Mouse (Mus musculus): ENCODE results near the gene Hoxa6. TPM values are rescaled to one million over a fixed set of nuclear protein-coding genes. Genes with fewer than 3 reads are reported as not detected.
A peak's percentile ranks its signal among the peaks of the same experiment; 100 is the strongest.

Gene Hoxa6
- polyA plus RNA-seq, 1 experiment from 2014 or later, result 2.8 TPM

DNA sequence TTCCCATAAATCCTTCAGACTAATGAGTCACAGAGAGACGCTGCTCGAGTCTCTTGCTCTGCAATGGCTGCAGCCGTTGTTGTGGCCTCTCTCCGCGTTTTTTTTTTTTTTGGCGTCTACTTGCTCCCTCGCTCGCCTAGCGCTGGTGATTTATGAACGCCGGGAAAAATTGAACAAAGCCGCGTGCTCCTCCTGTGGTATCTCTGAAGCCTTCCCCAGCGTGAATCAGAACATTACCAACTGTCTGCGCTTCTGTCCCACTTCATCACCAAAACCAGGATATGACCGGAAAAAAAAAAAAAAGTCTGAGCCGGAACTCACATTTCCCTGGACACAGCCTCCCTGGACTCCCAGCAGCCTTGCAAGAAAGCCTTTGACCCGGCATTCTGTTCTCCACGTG is 23.3 kb downstream of the Hoxa6 start:
- H3K4me2 ChIP-seq (ENCODE audit: low read length), result peak overlapping the region; percentile 33
- 7% methylated on average over 19 of the region's 19 CpGs for WGBS
- no peak overlapping the region; the same call in 1 of the 2 replicates for H3K27ac ChIP-seq
- H3K9me3 ChIP-seq (replicated peaks; ENCODE audit: low read length), result no peaks in the 10 kb centered on the region
- TF ChIP-seq CTCF (IDR thresholded peaks at IDR 0.05; ENCODE audit: low read depth), result no peak
- H3K4me1 ChIP-seq (replicated peaks; ENCODE audit: insufficient read depth, low read length), result peaks cover 85% of the 10 kb centered on the region
- ATAC-seq (replicated peaks; ENCODE audit: low FRiP score, low read depth) (no peak), DNase-seq (ENCODE audit: low spot score) (peak; percentile 63)
- H3K9ac ChIP-seq (ENCODE audit: low read depth, low read length), result no peak overlapping the region
- no peak overlapping the region for H3K4me3 ChIP-seq (replicated peaks; ENCODE audit: low read depth, low read length)
- no peaks in the 10 kb centered on the region for H3K27me3 ChIP-seq (ENCODE audit: insufficient read depth, low read length)
- H3K36me3 ChIP-seq (ENCODE audit: insufficient read depth, low read length), result 0 out of 2 replicates have a peak, but pooled peaks cover 6% of the 10 kb centered on the region

DNA sequence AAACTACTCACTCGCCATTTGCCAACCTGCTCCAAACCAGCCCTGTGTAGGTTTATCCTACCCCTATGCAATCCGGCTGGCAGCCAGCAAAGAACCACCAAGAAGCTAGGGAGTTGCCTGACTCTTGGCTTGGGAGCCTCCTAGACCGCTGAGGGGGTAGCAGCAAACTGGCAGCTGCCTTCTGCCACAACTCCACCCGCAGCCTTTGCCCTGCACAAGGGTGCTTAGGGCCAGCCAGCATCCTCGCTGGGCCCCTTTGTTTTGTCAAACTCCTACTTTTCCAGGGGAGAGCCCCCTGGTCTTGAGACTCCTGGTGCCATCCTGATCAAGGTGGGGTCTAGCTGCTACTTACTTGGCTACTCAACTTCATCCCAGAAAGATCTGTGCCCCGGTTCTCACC is 23.9 kb downstream of the Hoxa6 start:
- H3K27me3 ChIP-seq (ENCODE audit: insufficient read depth, low read length), result no peaks in the 10 kb centered on the region
- no peak for ATAC-seq (replicated peaks; ENCODE audit: low FRiP score, low read depth)
- DNase-seq (ENCODE audit: low spot score), result no peak
- H3K9me3 ChIP-seq (replicated peaks; ENCODE audit: low read length), result no peaks in the 10 kb centered on the region
- 25% methylated on average over 6 of the region's 6 CpGs for WGBS
- H3K4me1 ChIP-seq (replicated peaks; ENCODE audit: insufficient read depth, low read length), result peaks cover 83% of the 10 kb centered on the region
- peak overlapping the region; percentile 93 for H3K27ac ChIP-seq
- H3K36me3 ChIP-seq (ENCODE audit: insufficient read depth, low read length), result 0 out of 2 replicates have a peak, but pooled peaks cover 3% of the 10 kb centered on the region
- no peak overlapping the region for H3K4me3 ChIP-seq (replicated peaks; ENCODE audit: low read depth, low read length)
- H3K9ac ChIP-seq (ENCODE audit: low read depth, low read length), result peak overlapping the region; percentile 27; the same call in 1 of the 2 replicates
- TF ChIP-seq CTCF (IDR thresholded peaks at IDR 0.05; ENCODE audit: low read depth), result no peak
- H3K4me2 ChIP-seq (ENCODE audit: low read length), result peak overlapping the region; percentile 33

DNA sequence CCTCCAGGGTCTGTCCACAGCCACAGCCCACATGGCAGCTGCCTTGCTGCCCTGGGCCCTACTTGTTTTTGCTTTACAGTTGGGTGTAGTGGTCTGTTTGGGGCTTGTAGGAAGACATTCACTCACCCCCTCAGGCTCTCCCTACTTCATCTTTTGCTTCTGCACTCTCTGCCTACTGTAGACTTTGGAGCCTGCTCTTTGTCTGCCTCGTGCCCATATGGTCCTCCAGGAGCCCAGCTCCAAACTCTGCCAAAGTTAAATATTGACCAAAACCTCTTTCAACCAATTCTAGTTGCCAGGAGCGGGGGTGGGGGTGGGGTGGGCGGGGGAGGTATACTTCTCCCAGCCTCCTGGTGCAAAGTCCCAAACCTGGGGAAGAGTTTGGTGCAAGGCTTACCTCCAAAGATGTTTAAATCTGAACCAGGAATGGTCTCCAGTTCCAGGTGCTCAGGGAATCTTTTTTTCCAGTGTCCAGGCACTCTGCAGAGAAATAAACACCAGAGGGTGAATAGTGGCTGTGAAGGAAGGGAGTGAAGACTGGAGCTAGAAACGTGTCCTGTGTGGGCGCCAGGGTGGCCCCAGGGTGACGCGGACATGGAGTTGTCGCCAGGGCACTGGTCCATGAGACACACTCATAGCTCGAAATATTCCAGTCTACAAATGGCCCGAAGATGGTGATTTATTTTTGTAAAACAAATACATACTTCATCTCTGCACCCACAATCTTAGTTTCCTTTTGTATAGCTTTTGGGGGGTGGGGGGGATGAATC is 25.0 kb downstream of the Hoxa6 start:
- Histone ChIP-seq H3K36me3 (ENCODE audit: insufficient read depth, low read length) (0 out of 2 replicates have a peak, but pooled peaks cover 3% of the 10 kb centered on the region), H3K9ac (ENCODE audit: low read depth, low read length) (peak overlapping the region; percentile 19; the same call in 1 of the 2 replicates), H3K4me2 (ENCODE audit: low read length) (peak overlapping the region; percentile 33), H3K27ac (peak overlapping the region; percentile 93), H3K4me1 (replicated peaks; ENCODE audit: insufficient read depth, low read length) (peaks cover 82% of the 10 kb centered on the region), H3K27me3 (ENCODE audit: insufficient read depth, low read length) (no peaks in the 10 kb centered on the region), H3K4me3 (replicated peaks; ENCODE audit: low read depth, low read length) (no peak overlapping the region), H3K9me3 (replicated peaks; ENCODE audit: low read length) (no peaks in the 10 kb centered on the region)
- peak; percentile 67 for ATAC-seq (replicated peaks; ENCODE audit: low FRiP score, low read depth)
- WGBS, result 18% methylated on average over 10 of the region's 10 CpGs
- peak; percentile 57 for DNase-seq (ENCODE audit: low spot score)
- TF ChIP-seq CTCF (IDR thresholded peaks at IDR 0.05; ENCODE audit: low read depth), result no peak

DNA sequence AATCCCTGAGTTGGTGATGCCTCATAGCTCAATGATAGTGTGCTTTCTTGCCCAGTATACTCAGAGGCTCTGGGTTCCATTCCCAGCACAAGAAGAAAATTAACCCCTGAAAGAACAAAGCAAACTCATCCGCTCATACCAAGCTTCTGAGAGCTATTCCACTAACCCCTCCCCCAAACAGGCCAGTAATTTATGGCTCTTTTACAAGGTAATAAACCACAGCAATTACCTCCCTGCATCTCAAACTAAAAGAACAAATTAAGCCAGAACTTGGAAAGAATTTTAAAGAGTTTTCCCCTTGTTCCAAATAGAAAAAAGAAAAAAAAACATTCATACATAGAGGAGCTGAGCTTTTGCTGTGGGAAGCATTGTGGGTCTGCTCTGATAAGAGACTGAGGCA is 25.7 kb downstream of the Hoxa6 start:
- ATAC-seq (replicated peaks; ENCODE audit: low FRiP score, low read depth) (no peak), DNase-seq (ENCODE audit: low spot score) (peak; percentile 66)
- no peak for TF ChIP-seq CTCF (IDR thresholded peaks at IDR 0.05; ENCODE audit: low read depth)
- H3K36me3 ChIP-seq (ENCODE audit: insufficient read depth, low read length), result 0 out of 2 replicates have a peak, but pooled peaks cover 3% of the 10 kb centered on the region
- H3K9ac ChIP-seq (ENCODE audit: low read depth, low read length), result no peak overlapping the region
- peak overlapping the region; percentile 33; the same call in 1 of the 2 replicates for H3K4me2 ChIP-seq (ENCODE audit: low read length)
- no peak overlapping the region for H3K4me3 ChIP-seq (replicated peaks; ENCODE audit: low read depth, low read length)
- no peaks in the 10 kb centered on the region for H3K27me3 ChIP-seq (ENCODE audit: insufficient read depth, low read length)
- WGBS, result 24% methylated on average over 1 of the region's 1 CpGs
- peaks cover 76% of the 10 kb centered on the region for H3K4me1 ChIP-seq (replicated peaks; ENCODE audit: insufficient read depth, low read length)
- H3K27ac ChIP-seq, result peak overlapping the region; percentile 93
- H3K9me3 ChIP-seq (replicated peaks; ENCODE audit: low read length), result no peaks in the 10 kb centered on the region

DNA sequence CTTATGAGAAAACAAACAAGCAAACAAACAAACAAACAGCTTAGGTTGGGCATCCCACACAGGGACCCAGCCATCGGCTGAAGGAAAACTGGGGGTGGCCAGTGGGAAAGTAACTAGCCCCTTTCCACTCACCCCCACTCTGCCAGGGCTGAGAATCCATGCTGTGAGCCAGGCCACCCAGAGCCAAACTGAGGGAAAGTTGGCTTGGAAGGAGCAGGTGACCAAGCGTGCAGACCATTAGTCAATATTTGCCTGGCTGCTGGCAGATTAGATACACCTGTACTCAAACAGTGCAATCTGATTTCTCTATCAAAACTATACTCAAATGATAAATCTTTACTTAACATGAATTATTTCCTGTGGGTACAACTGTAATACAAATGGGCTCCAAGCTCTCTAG is 26.5 kb downstream of the Hoxa6 start:
- TF ChIP-seq CTCF (IDR thresholded peaks at IDR 0.05; ENCODE audit: low read depth), result no peak
- no peak overlapping the region for H3K4me2 ChIP-seq (ENCODE audit: low read length)
- WGBS, result 54% methylated on average over 2 of the region's 2 CpGs

DNA sequence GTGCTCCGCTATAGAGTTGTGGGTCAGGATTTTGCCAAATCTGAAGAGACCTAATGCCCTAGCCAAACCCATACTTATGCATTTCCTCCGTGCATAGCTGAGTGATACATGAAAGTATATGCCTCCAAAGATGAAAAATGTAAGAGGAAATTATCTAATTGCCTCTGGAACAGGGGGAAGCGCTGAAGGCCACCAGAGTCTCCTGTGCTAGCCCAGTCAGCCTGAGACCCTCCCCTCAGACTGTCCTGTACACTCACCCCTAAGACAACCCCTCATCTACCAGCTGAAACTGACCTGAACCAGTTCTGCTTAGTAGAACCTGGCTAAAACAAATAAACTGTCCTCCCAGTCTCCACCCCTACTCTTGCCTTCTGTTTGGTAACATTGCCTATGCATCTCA is 27.8 kb downstream of the Hoxa6 start:
- Histone ChIP-seq H3K4me1 (replicated peaks; ENCODE audit: insufficient read depth, low read length) (peaks cover 70% of the 10 kb centered on the region), H3K27me3 (ENCODE audit: insufficient read depth, low read length) (no peaks in the 10 kb centered on the region), H3K4me3 (replicated peaks; ENCODE audit: low read depth, low read length) (no peak overlapping the region), H3K9me3 (replicated peaks; ENCODE audit: low read length) (no peaks in the 10 kb centered on the region), H3K27ac (peak overlapping the region; percentile 54; the same call in 1 of the 2 replicates), H3K36me3 (ENCODE audit: insufficient read depth, low read length) (0 out of 2 replicates have a peak, but pooled peaks cover 3% of the 10 kb centered on the region), H3K9ac (ENCODE audit: low read depth, low read length) (peak overlapping the region; percentile 88; the same call in 1 of the 2 replicates), H3K4me2 (ENCODE audit: low read length) (peak overlapping the region; percentile 81)
- 54% methylated on average over 3 of the region's 3 CpGs for WGBS
- no peak for DNase-seq (ENCODE audit: low spot score)
- TF ChIP-seq CTCF (IDR thresholded peaks at IDR 0.05; ENCODE audit: low read depth), result no peak
- ATAC-seq (replicated peaks; ENCODE audit: low FRiP score, low read depth), result no peak

More for the DNA sequence above, 26.5 kb downstream of the Hoxa6 start:
- H3K27me3 ChIP-seq (ENCODE audit: insufficient read depth, low read length), result no peaks in the 10 kb centered on the region
- no peak overlapping the region for H3K27ac ChIP-seq
- no peaks in the 10 kb centered on the region for H3K9me3 ChIP-seq (replicated peaks; ENCODE audit: low read length)
- 0 out of 2 replicates have a peak, but pooled peaks cover 3% of the 10 kb centered on the region for H3K36me3 ChIP-seq (ENCODE audit: insufficient read depth, low read length)
- no peak for ATAC-seq (replicated peaks; ENCODE audit: low FRiP score, low read depth)
- H3K4me3 ChIP-seq (replicated peaks; ENCODE audit: low read depth, low read length), result no peak overlapping the region
- DNase-seq (ENCODE audit: low spot score), result no peak
- H3K4me1 ChIP-seq (replicated peaks; ENCODE audit: insufficient read depth, low read length), result peaks cover 72% of the 10 kb centered on the region
- H3K9ac ChIP-seq (ENCODE audit: low read depth, low read length), result no peak overlapping the region

Data from kidney, postnatal 0 days (tissue).